19 mouse cellular contexts compared by ENCODE assay signal in genomic region chr12:84275288-84275687, GRCm38 (mm10). TPM values are rescaled to one million over a fixed set of nuclear protein-coding genes. Genes with fewer than 3 reads are reported as not detected.
DNase-seq lines count a peak whose midpoint lies in the region; ATAC-seq lines count a peak whose summit lies in the region.
"Had no signal": no experiment of that assay in that cellular context is flagged by ENCODE, and none has a peak within 500 bp of the region (broad histone marks: within the 10 kb centered on the region; RNA-seq: fewer than 3 reads in every experiment).

No protein-coding gene starts in this region.

- intact Hi-C loops in gastrocnemius, postnatal 14 days (cut with DNase I; ENCODE audit: low total_unique reads): no loop called here

- H3K36me3 ChIP-seq in heart, embryonic 10.5 days: no peaks in the 10 kb centered on the region
- H3K36me3 ChIP-seq in liver, embryonic 16.5 days (ENCODE audit: control insufficient read depth, insufficient read depth): no peaks in the 10 kb centered on the region
- H3K36me3 ChIP-seq: embryonic facial prominence, embryonic 15.5 days; hindbrain, embryonic 15.5 days; limb, embryonic 15.5 days; midbrain, embryonic 10.5 days had no signal

- no peak overlapping the region for H3K4me2 ChIP-seq in liver, embryonic 16.5 days (ENCODE audit: low read depth, low read length)
- H3K4me2 ChIP-seq: embryonic facial prominence, embryonic 15.5 days; hindbrain, embryonic 15.5 days; limb, embryonic 15.5 days had no signal

- peak; percentile 10 to 19 for DNase-seq in heart, adult 9 months (ENCODE audit: low spot score in 2 of 2)
- no peak for DNase-seq in heart, embryonic 10.5 days (ENCODE audit: low spot score)
- DNase-seq in NIH3T3 (ENCODE audit: low read depth): peak; percentile 9
- DNase-seq in adrenal gland, adult 18-20 months (ENCODE audit: low spot score in 2 of 2): no peak
- no peak for DNase-seq in gastrocnemius, postnatal 14 days
- DNase-seq in urinary bladder, postnatal 36 days (ENCODE audit: low spot score in 2 of 2): no peak
- DNase-seq: adrenal gland, postnatal 25 days; cerebellum, adult 18-20 months; gastrocnemius, postnatal 10 days; kidney, adult 8-10 months; right cerebral cortex, postnatal 25 days; thymus, postnatal 25 days had no signal

- no peaks in the 10 kb centered on the region for H3K4me1 ChIP-seq in heart, embryonic 10.5 days
- H3K4me1 ChIP-seq in liver, embryonic 16.5 days (ENCODE audit: control insufficient read depth, low read depth, low read length): no peaks in the 10 kb centered on the region
- H3K4me1 ChIP-seq: embryonic facial prominence, embryonic 15.5 days; hindbrain, embryonic 15.5 days; limb, embryonic 15.5 days had no signal

- WGBS in heart, embryonic 10.5 days: 92% methylated on average over 9 of the region's 9 CpGs
- WGBS in liver, embryonic 16.5 days (ENCODE audit: insufficient replicate concordance): 49% methylated on average over 9 of the region's 9 CpGs

- no peak overlapping the region for H3K9ac ChIP-seq in liver, embryonic 16.5 days (ENCODE audit: low read depth, low read length)
- H3K9ac ChIP-seq: embryonic facial prominence, embryonic 15.5 days; hindbrain, embryonic 15.5 days; limb, embryonic 15.5 days had no signal

- no peaks in the 10 kb centered on the region for H3K27me3 ChIP-seq in heart, embryonic 10.5 days (ENCODE audit: insufficient read depth, poor library complexity, severe bottlenecking)
- no peaks in the 10 kb centered on the region for H3K27me3 ChIP-seq in liver, embryonic 16.5 days (ENCODE audit: control insufficient read depth, insufficient read depth, low read depth, low read length)
- H3K27me3 ChIP-seq: embryonic facial prominence, embryonic 15.5 days; hindbrain, embryonic 15.5 days; limb, embryonic 15.5 days had no signal

- ATAC-seq in liver, embryonic 16.5 days (ENCODE audit: low read depth): peak; percentile 30; the same call in 1 of the 2 replicates
- peak; percentile 99 for ATAC-seq in monocyte, adult 5-6 weeks (replicated peaks; ENCODE audit: insufficient number of reproducible peaks, low FRiP score, low TSS enrichment, poor library complexity, severe bottlenecking)
- ATAC-seq: forebrain, embryonic 16.5 days had no signal

- H3K27ac ChIP-seq in heart, embryonic 10.5 days: no peak overlapping the region
- no peak overlapping the region for H3K27ac ChIP-seq in liver, embryonic 16.5 days (ENCODE audit: low read length)
- H3K27ac ChIP-seq: embryonic facial prominence, embryonic 15.5 days; hindbrain, embryonic 15.5 days; limb, embryonic 15.5 days; midbrain, embryonic 10.5 days had no signal

- no peak overlapping the region for H3K4me3 ChIP-seq in heart, embryonic 10.5 days
- no peak overlapping the region for H3K4me3 ChIP-seq in liver, embryonic 16.5 days (ENCODE audit: low read depth, low read length)
- H3K4me3 ChIP-seq: embryonic facial prominence, embryonic 15.5 days; hindbrain, embryonic 15.5 days; limb, embryonic 15.5 days; midbrain, embryonic 10.5 days had no signal

- no peaks in the 10 kb centered on the region for H3K9me3 ChIP-seq in heart, embryonic 10.5 days
- H3K9me3 ChIP-seq in liver, embryonic 16.5 days (replicated peaks; ENCODE audit: control insufficient read depth, low read length): no peaks in the 10 kb centered on the region
- H3K9me3 ChIP-seq: embryonic facial prominence, embryonic 15.5 days; hindbrain, embryonic 15.5 days; limb, embryonic 15.5 days; midbrain, embryonic 10.5 days had no signal

RNA-seq across cellular contexts. Expression of gene Ptgr2, which starts 9.7 kb away (rescaled TPM):
- polyA plus RNA-seq in heart, embryonic 10.5 days (2016; fragmentation: Nextera tagmentation; extraction: Ambion mirVana): 52.7 and 79.6 TPM in 2 replicates
- 22.8 and 25.2 TPM in 2 replicates for polyA plus RNA-seq in liver, embryonic 16.5 days (2015; fragmentation: Nextera tagmentation; extraction: Ambion mirVana)
- total RNA-seq in monocyte, adult 5-6 weeks (2017): 50.7 to 64.4 TPM (median 56.7 TPM) in 3 replicates
- total RNA-seq in adrenal gland, adult 18-20 months (2021): 100 to 1,000 TPM in 1 of 2 experiments, 10 to 100 TPM in 1; 82.5 to 110 TPM
- total RNA-seq in gastrocnemius, postnatal 14 days (2021): 10 to 100 TPM; 64.0 to 68.9 TPM

RNA-seq across cellular contexts. Expression of gene Zfp410, which starts 41.4 kb away (rescaled TPM):
- polyA plus RNA-seq in heart, embryonic 10.5 days (2016; fragmentation: Nextera tagmentation; extraction: Ambion mirVana): 67.0 and 77.1 TPM in 2 replicates
- polyA plus RNA-seq in liver, embryonic 16.5 days (2015; fragmentation: Nextera tagmentation; extraction: Ambion mirVana): 32.3 and 36.2 TPM in 2 replicates
- 37.1 to 48.0 TPM (median 46.0 TPM) in 3 replicates for total RNA-seq in monocyte, adult 5-6 weeks (2017)
- total RNA-seq in adrenal gland, adult 18-20 months (2021): 10 to 100 TPM; 31.9 to 40.8 TPM
- total RNA-seq in gastrocnemius, postnatal 14 days (2021): 10 to 100 TPM; 15.3 to 17.4 TPM

RNA-seq across cellular contexts. Expression of gene Elmsan1, which starts 56.6 kb away (rescaled TPM):
- polyA plus RNA-seq in heart, embryonic 10.5 days (2016; fragmentation: Nextera tagmentation; extraction: Ambion mirVana): 8.0 and 10.5 TPM in 2 replicates
- 6.9 and 7.8 TPM in 2 replicates for polyA plus RNA-seq in liver, embryonic 16.5 days (2015; fragmentation: Nextera tagmentation; extraction: Ambion mirVana)
- 21.6 to 42.4 TPM (median 28.2 TPM) in 3 replicates for total RNA-seq in monocyte, adult 5-6 weeks (2017)
- total RNA-seq in adrenal gland, adult 18-20 months (2021): 10 to 100 TPM; 17.5 to 20.6 TPM
- total RNA-seq in gastrocnemius, postnatal 14 days (2021): 10 to 100 TPM; 10.8 to 11.2 TPM

Comparison
In these comparisons a context has a peak if more than half of its experiments do, and no peak if none do; other contexts are left out.
1. DNase-seq: peak in heart, adult 9 months (2 of 2) and NIH3T3 (single experiment); none in heart, embryonic 10.5 days (single experiment), adrenal gland, adult 18-20 months (0 of 2), gastrocnemius, postnatal 14 days (single experiment) and urinary bladder, postnatal 36 days (0 of 2).